Mouse (Mus musculus): ENCODE data around the gene Arid4b. TPM values are rescaled to one million over a fixed set of nuclear protein-coding genes. Genes with fewer than 3 reads are reported as not detected.

Arid4b gene
- polyA plus RNA-seq, 1 experiment: not detected

GRCm38 (mm10) chr13:14069291-14069690 lies 6.3 kb downstream of the Arid4b start:
- WGBS: 57% methylated on average over 1 of the region's 1 CpGs
- no peak overlapping the region for H3K27ac ChIP-seq (ENCODE audit: insufficient read depth, low read depth, low read length)
- H3K4me1 ChIP-seq (ENCODE audit: control insufficient read depth, insufficient read depth, low read length): no peaks in the 10 kb centered on the region
- H3K4me3 ChIP-seq (ENCODE audit: insufficient read depth, low read depth, low read length): no peak overlapping the region
- TF ChIP-seq CTCF (IDR thresholded peaks at IDR 0.05; ENCODE audit: insufficient read depth, low read depth, low read length): no peak
- no peak for TF ChIP-seq POLR2A (IDR thresholded peaks at IDR 0.05; ENCODE audit: insufficient read depth, low read depth, low read length)

- no peaks in the 10 kb centered on the region for H3K4me1 ChIP-seq (ENCODE audit: control insufficient read depth, insufficient read depth, low read length)
- 95% methylated on average over 1 of the region's 1 CpGs for WGBS
- no peak overlapping the region for H3K27ac ChIP-seq (ENCODE audit: insufficient read depth, low read depth, low read length)
- TF ChIP-seq POLR2A (IDR thresholded peaks at IDR 0.05; ENCODE audit: insufficient read depth, low read depth, low read length) (no peak), CTCF (IDR thresholded peaks at IDR 0.05; ENCODE audit: insufficient read depth, low read depth, low read length) (no peak)
- no peak overlapping the region for H3K4me3 ChIP-seq (ENCODE audit: insufficient read depth, low read depth, low read length)
Measured at GRCm38 (mm10) chr13:14074371-14074770, 11.3 kb downstream of the Arid4b start.

- TF ChIP-seq CTCF (IDR thresholded peaks at IDR 0.05; ENCODE audit: insufficient read depth, low read depth, low read length) (no peak), POLR2A (IDR thresholded peaks at IDR 0.05; ENCODE audit: insufficient read depth, low read depth, low read length) (no peak)
- H3K4me1 ChIP-seq (ENCODE audit: control insufficient read depth, insufficient read depth, low read length): no peaks in the 10 kb centered on the region
Measured at GRCm38 (mm10) chr13:14075326-14075725, 12.3 kb downstream of the Arid4b start.

GRCm38 (mm10) chr13:14088669-14089068 lies 25.6 kb downstream of the Arid4b start:
- H3K27ac ChIP-seq (ENCODE audit: insufficient read depth, low read depth, low read length): no peak overlapping the region
- WGBS: 75% methylated on average over 1 of the region's 1 CpGs
- TF ChIP-seq POLR2A (IDR thresholded peaks at IDR 0.05; ENCODE audit: insufficient read depth, low read depth, low read length) (no peak), CTCF (IDR thresholded peaks at IDR 0.05; ENCODE audit: insufficient read depth, low read depth, low read length) (no peak)
- H3K4me1 ChIP-seq (ENCODE audit: control insufficient read depth, insufficient read depth, low read length): no peaks in the 10 kb centered on the region
- H3K4me3 ChIP-seq (ENCODE audit: insufficient read depth, low read depth, low read length): no peak overlapping the region

More at GRCm38 (mm10) chr13:14075326-14075725, 12.3 kb downstream of the Arid4b start:
- 88% methylated on average over 1 of the region's 1 CpGs for WGBS
- no peak overlapping the region for H3K4me3 ChIP-seq (ENCODE audit: insufficient read depth, low read depth, low read length)
- no peak overlapping the region for H3K27ac ChIP-seq (ENCODE audit: insufficient read depth, low read depth, low read length)

GRCm38 (mm10) chr13:14103026-14103425 lies 40.0 kb downstream of the Arid4b start:
- TF ChIP-seq CTCF (IDR thresholded peaks at IDR 0.05; ENCODE audit: insufficient read depth, low read depth, low read length) (no peak), POLR2A (IDR thresholded peaks at IDR 0.05; ENCODE audit: insufficient read depth, low read depth, low read length) (no peak)
- no peaks in the 10 kb centered on the region for H3K4me1 ChIP-seq (ENCODE audit: control insufficient read depth, insufficient read depth, low read length)
- H3K4me3 ChIP-seq (ENCODE audit: insufficient read depth, low read depth, low read length): no peak overlapping the region
- WGBS: 68% methylated on average over 1 of the region's 1 CpGs
- no peak overlapping the region for H3K27ac ChIP-seq (ENCODE audit: insufficient read depth, low read depth, low read length)

GRCm38 (mm10) chr13:14110154-14110873 lies 47.3 kb downstream of the Arid4b start:
- 95% methylated on average over 2 of the region's 2 CpGs for WGBS
- no peak for TF ChIP-seq CTCF (IDR thresholded peaks at IDR 0.05; ENCODE audit: insufficient read depth, low read depth, low read length)
- TF ChIP-seq POLR2A (IDR thresholded peaks at IDR 0.05; ENCODE audit: insufficient read depth, low read depth, low read length): no peak
- no peak overlapping the region for H3K27ac ChIP-seq (ENCODE audit: insufficient read depth, low read depth, low read length)

GRCm38 (mm10) chr13:14111146-14111545 lies 48.1 kb downstream of the Arid4b start:
- 74% methylated on average over 1 of the region's 1 CpGs for WGBS
- no peak overlapping the region for H3K4me3 ChIP-seq (ENCODE audit: insufficient read depth, low read depth, low read length)
- no peak for TF ChIP-seq POLR2A (IDR thresholded peaks at IDR 0.05; ENCODE audit: insufficient read depth, low read depth, low read length)
- TF ChIP-seq CTCF (IDR thresholded peaks at IDR 0.05; ENCODE audit: insufficient read depth, low read depth, low read length): no peak

More at GRCm38 (mm10) chr13:14110154-14110873, 47.3 kb downstream of the Arid4b start:
- peaks cover 2% of the 10 kb centered on the region; the same call in 1 of the 2 replicates for H3K4me1 ChIP-seq (ENCODE audit: control insufficient read depth, insufficient read depth, low read length)
- no peak overlapping the region for H3K4me3 ChIP-seq (ENCODE audit: insufficient read depth, low read depth, low read length)

GRCm38 (mm10) chr13:14113746-14114528 lies 50.9 kb downstream of the Arid4b start:
- peaks cover 2% of the 10 kb centered on the region; the same call in 1 of the 2 replicates for H3K4me1 ChIP-seq (ENCODE audit: control insufficient read depth, insufficient read depth, low read length)
- H3K27ac ChIP-seq (ENCODE audit: insufficient read depth, low read depth, low read length): no peak overlapping the region
- no peak overlapping the region for H3K4me3 ChIP-seq (ENCODE audit: insufficient read depth, low read depth, low read length)
- 30% methylated on average over 4 of the region's 4 CpGs for WGBS
- TF ChIP-seq POLR2A (IDR thresholded peaks at IDR 0.05; ENCODE audit: insufficient read depth, low read depth, low read length): no peak
- TF ChIP-seq CTCF (IDR thresholded peaks at IDR 0.05; ENCODE audit: insufficient read depth, low read depth, low read length): no peak

More at GRCm38 (mm10) chr13:14111146-14111545, 48.1 kb downstream of the Arid4b start:
- H3K27ac ChIP-seq (ENCODE audit: insufficient read depth, low read depth, low read length): no peak overlapping the region
- H3K4me1 ChIP-seq (ENCODE audit: control insufficient read depth, insufficient read depth, low read length): peaks cover 2% of the 10 kb centered on the region; the same call in 1 of the 2 replicates

GRCm38 (mm10) chr13:14115805-14116204 lies 52.8 kb downstream of the Arid4b start:
- TF ChIP-seq POLR2A (IDR thresholded peaks at IDR 0.05; ENCODE audit: insufficient read depth, low read depth, low read length) (no peak), CTCF (IDR thresholded peaks at IDR 0.05; ENCODE audit: insufficient read depth, low read depth, low read length) (no peak)
- H3K27ac ChIP-seq (ENCODE audit: insufficient read depth, low read depth, low read length): no peak overlapping the region
- peaks cover 2% of the 10 kb centered on the region; the same call in 1 of the 2 replicates for H3K4me1 ChIP-seq (ENCODE audit: control insufficient read depth, insufficient read depth, low read length)
- H3K4me3 ChIP-seq (ENCODE audit: insufficient read depth, low read depth, low read length): no peak overlapping the region
- 100% methylated on average over 2 of the region's 2 CpGs for WGBS

All from olfactory bulb, adult 2 months (tissue).